Mouse (Mus musculus) large intestine, adult 2 months (tissue): ENCODE measurements around the gene Slit3. TPM values are rescaled to one million over a fixed set of nuclear protein-coding genes. Genes with fewer than 3 reads are reported as not detected.
A peak's percentile ranks its signal among the peaks of the same experiment; 100 is the strongest.

Experiments used
- DNase-seq: peaks from one replicate; pipeline ENCODE4 v3.0.0-alpha.2; 2012; ENCODE audit warnings: low read depth, low spot score
- WGBS: fragments of 180-500 bp; shearing (Covaris S2); methylation state at CpG from one replicate; pipeline ENCODE4 v1.1.7; 2018; 5-methylcytosine and 5-hydroxymethylcytosine counted together
- polyA plus RNA-seq: library from polyadenylated mRNA; depleted of rRNA; stranded (reverse); fragments of >200 nt; gene quantifications from 2 replicates; pipeline ENCODE4 v1.2.3, GENCODE M21; 2012

The Slit3 gene
- polyA plus RNA-seq, 1 experiment, result 4.4 TPM

DNA sequence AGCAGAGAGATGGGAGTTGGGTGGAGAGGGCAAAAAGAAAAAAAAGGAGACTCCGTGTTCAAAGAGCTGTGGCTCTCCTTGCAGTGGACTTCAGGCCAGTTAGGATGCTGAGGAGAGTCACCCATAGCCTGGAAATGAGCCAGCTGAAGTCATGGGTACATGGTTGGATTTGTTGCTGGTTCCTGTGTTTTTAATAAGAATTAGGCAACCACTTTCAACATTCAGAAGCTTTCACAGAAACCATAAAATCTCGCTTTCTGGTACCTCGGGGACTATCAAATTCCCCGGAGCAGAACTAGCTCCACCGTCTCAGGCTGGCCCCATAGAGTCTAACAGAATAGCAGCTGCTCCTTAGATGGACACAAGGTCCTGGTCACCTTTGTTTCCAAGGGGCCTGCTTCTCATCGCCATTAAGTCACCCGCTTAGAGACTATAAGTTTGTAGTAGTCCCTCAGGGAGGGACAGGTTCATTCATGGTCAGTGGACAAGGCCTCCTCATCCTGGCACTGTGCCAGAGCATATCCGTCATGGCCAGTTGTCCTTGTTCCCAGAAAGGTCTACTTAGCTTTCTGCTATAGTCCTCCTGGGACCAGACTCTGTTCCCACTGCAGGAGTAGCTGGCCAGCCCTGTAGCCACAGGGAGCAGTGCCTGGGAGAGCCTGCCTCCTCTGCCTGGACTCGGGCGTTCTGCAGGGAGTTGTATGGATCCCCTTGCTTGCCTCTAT lies 505.3 kb downstream of the Slit3 start:
- no peak for DNase-seq
- 81% methylated on average over 10 of the region's 10 CpGs for WGBS

DNA sequence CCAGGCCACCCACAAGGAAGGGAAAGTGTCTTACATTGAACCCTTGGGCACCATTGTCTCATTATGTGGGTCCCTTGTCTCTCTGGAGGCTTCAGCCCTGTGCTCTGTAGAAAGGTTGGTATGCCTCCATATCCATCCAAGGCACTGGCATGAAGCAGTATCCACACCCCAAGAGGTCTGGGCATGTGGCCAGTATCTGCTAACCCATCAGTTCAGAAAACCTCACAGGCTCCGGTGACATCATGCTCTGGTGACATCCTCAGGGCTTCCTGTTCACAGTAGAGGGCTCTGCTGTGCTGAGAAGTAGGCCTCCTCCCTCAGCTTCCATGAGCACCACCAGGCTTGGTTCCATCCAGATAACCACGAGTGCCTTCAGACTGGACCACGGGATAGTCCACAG lies 506.8 kb downstream of the Slit3 start:
- no peak for DNase-seq
- WGBS, result 77% methylated on average over 3 of the region's 3 CpGs

- WGBS, result 49% methylated on average over 5 of the region's 5 CpGs
- no peak for DNase-seq
These were observed 511.2 kb downstream of the Slit3 start for GRCm38 (mm10) chr11:35632262-35632661.

DNA sequence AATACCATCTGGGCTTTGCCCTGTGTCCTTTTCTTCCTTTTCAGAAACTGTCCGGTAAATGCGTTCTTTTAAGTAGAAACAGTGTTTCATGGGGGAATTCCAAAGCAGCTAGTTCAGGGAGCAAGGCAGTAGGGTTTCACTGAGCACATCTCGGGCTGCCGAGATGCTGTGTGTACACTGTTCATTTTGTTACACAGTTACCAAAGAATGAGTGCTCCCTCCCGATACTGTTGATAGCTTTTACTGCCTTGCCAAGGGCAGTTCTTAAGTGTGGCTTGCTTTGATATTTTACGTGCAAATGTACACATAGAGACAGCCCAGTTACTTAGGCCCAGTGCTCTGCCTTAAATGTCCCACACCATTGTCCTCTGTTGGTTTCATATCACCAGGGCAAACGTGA lies 516.1 kb downstream of the Slit3 start:
- DNase-seq, result no peak
- WGBS, result 37% methylated on average over 7 of the region's 7 CpGs

GRCm38 (mm10) chr11:35638862-35639384 lies 517.9 kb downstream of the Slit3 start:
- 28% methylated on average over 3 of the region's 3 CpGs for WGBS
- DNase-seq, result no peak

- DNase-seq, result no peak
- 29% methylated on average over 11 of the region's 11 CpGs for WGBS
These were observed 518.4 kb downstream of the Slit3 start for GRCm38 (mm10) chr11:35639428-35639827.

DNA sequence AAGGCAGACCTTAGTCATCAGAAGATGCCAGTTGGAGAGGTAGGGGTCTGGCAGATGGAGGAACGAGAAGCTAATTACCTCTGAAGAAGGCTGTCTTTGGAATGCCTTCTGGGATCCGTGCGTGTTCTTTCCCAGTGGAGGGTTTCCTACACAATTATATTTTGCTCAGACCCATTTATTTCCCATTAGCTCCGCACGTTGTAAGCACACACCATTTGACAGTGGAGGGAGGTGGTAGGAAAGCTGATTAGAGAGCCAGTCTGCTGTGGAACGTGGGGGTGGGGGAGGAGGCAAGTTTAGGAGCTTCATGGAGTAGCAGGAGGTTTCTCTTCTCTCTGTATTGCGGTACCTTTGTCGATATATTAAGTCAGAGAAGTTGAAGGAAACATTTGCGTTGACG lies 530.3 kb downstream of the Slit3 start:
- 86% methylated on average over 10 of the region's 10 CpGs for WGBS

GRCm38 (mm10) chr11:35655836-35656235 lies 534.8 kb downstream of the Slit3 start:
- DNase-seq, result no peak

More for the DNA sequence above, 530.3 kb downstream of the Slit3 start:
- no peak for DNase-seq

- 80% methylated on average over 6 of the region's 6 CpGs for WGBS
- DNase-seq, result no peak
These were observed 536.6 kb downstream of the Slit3 start for GRCm38 (mm10) chr11:35657582-35657981.

- WGBS, result 87% methylated on average over 4 of the region's 4 CpGs
- no peak for DNase-seq
These were observed 539.9 kb downstream of the Slit3 start for GRCm38 (mm10) chr11:35660967-35661366.

GRCm38 (mm10) chr11:35662945-35663344 lies 541.9 kb downstream of the Slit3 start:
- no peak for DNase-seq
- 80% methylated on average over 3 of the region's 3 CpGs for WGBS

DNA sequence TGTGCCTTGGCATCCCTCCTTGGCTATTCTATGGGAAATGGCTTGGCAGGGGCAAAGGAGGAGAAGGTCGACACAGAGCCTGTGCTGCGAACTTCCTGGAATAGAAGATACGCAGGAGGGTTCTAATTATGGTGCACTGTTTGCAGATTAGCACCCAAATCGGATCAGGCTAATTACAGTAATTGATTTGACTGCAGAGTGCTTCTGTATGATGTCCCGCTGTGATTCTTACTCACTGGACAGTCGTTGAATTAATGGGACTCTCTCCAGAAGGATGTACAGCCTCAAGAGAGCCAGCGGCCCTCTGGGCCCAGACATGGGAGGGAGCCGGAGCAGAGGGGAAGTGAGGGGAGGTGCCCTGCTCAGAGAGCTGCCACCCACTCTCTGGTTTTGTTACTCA lies 542.6 kb downstream of the Slit3 start:
- WGBS, result 64% methylated on average over 8 of the region's 8 CpGs
- no peak for DNase-seq

GRCm38 (mm10) chr11:35664991-35665390 lies 544.0 kb downstream of the Slit3 start:
- DNase-seq, result no peak
- 56% methylated on average over 5 of the region's 5 CpGs for WGBS

DNA sequence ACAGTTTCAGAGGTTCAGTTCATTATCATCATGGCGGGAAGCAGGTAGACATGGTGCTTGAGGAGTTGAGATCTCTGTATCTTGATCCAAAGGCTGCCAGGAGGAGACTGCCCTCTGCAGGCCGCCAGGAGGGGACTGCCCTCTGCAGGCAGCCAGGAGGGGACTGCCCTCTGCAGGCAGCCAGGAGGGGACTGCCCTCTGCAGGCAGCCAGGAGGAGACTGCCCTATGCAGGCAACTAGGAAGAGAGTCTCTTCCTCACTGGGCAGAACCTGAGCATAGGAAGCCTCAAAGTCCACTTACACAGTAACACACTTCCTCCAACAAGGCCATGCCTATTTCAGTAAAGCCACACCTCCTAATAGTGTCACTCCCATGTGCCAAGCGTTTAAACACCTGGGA lies 546.4 kb downstream of the Slit3 start:
- peak; percentile 29 for DNase-seq
- 44% methylated on average over 3 of the region's 3 CpGs for WGBS

DNA sequence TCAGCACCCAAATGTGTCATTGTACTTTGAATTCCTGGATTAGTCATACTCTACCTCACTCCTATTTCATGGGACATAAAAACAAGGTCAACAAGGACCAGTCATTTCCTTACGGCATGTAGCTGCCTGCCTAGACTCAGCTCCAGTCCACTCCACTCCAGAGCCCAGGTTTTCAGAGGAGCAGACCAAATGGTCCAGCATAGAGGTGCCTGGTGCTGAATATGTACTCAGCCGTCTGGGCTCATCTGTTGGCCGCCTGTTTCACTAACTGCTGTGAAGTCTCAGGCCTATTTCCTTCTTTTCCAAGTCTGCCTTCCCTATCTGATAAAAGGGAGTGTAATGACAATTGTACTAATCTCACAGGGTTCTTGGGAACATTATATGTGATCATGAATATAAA lies 547.1 kb downstream of the Slit3 start:
- DNase-seq, result peak; percentile 10
- 39% methylated on average over 3 of the region's 3 CpGs for WGBS

- no peak for DNase-seq
- WGBS, result 90% methylated on average over 1 of the region's 1 CpGs
These were observed 547.7 kb downstream of the Slit3 start for GRCm38 (mm10) chr11:35668750-35669149.

DNA sequence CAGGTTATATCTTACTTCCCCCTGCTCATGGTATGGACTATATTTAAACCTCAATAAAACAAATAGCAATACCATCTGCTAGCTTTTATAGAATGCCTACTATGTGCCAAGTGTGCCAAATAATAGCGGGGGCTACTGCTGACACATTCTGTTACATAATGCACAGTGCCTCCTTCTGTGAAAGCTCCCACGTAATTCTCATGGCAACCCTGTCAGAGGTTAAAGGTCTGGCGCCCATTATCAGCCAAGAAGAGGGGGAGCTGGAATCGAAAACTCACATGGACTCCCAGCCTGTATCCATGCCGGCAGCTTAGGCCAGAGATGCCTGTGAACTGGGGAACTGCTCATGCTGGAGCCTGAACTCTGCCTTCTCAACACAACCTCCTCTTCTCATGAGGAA lies 548.5 kb downstream of the Slit3 start:
- no peak for DNase-seq
- 81% methylated on average over 5 of the region's 5 CpGs for WGBS

- no peak for DNase-seq
- 68% methylated on average over 6 of the region's 6 CpGs for WGBS
These were observed 549.2 kb downstream of the Slit3 start for GRCm38 (mm10) chr11:35670181-35670580.

DNA sequence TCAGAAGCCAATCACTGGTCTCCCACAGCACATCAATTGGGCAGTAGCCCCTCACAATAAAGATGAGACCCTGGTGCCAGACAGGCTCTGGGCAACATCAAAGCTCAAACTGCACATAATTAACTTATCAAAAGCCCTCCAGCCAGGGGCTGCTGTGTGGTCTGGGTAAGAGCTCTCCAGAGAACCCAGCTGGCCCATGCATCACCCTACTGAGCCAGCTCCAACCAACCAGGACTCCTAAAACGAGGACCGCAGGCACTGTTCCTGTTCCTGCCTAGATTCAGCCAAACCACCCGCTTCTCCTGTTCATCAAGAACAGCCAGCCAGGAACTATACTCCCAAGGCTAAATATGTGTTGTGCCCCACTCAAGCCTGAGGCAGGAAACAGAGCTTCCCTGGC lies 549.7 kb downstream of the Slit3 start:
- no peak for DNase-seq
- WGBS, result 80% methylated on average over 3 of the region's 3 CpGs

GRCm38 (mm10) chr11:35673050-35673449 lies 552.0 kb downstream of the Slit3 start:
- 81% methylated on average over 7 of the region's 7 CpGs for WGBS
- DNase-seq, result no peak

GRCm38 (mm10) chr11:35674242-35674641 lies 553.2 kb downstream of the Slit3 start:
- 93% methylated on average over 9 of the region's 9 CpGs for WGBS
- DNase-seq, result no peak

- DNase-seq, result no peak
- WGBS, result 46% methylated on average over 4 of the region's 4 CpGs
These were observed 555.7 kb downstream of the Slit3 start for GRCm38 (mm10) chr11:35676744-35677143.
